Mouse (Mus musculus): Measurements from ENCODE around the gene Mphosph9. TPM values are rescaled to one million over a fixed set of nuclear protein-coding genes. Genes with fewer than 3 reads are reported as not detected.
A peak's percentile ranks its signal among the peaks of the same experiment; 100 is the strongest.
"Not testable (repeated sequence)": the region's sequence is repeated elsewhere in the genome, so short reads cannot be mapped to it uniquely, and the experiment has no call there.

The Mphosph9 gene
- polyA plus RNA-seq, 1 experiment from 2014 or later, result 17.0 TPM

DNA sequence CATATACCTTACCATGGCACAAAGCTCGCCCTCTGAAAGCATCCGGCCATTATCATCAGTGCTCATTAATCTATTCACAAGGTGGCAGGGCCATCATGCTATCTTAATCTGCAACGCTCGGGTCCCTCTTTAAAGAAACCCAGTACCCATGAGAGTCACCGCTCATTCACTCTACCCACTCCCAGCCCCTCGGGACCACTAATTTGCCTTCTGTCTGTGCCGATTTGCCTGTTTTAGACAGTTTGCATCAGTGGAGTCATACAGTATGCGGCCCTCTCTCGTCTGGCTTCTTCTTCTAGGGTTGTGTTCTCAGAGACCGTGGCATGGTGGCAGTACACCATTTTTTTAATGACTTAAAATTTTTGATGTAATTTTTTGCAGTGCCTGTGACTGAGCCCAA lies 108.3 kb downstream of the Mphosph9 start:
- Histone ChIP-seq H3K4me2 (replicated peaks) (no peak overlapping the region), H3K36me3 (no peaks in the 10 kb centered on the region), H3K9ac (no peak overlapping the region), H3K4me3 (no peak overlapping the region), H3K27ac (no peak overlapping the region), H3K27me3 (no peaks in the 10 kb centered on the region), H3K9me3 (no peaks in the 10 kb centered on the region), H3K4me1 (peaks cover 7% of the 10 kb centered on the region; the same call in 1 of the 2 replicates)
- WGBS, result 85% methylated on average over 10 of the region's 10 CpGs
- no peak for ATAC-seq (ENCODE audit: insufficient number of reproducible peaks, insufficient read depth, low FRiP score, low TSS enrichment)

DNA sequence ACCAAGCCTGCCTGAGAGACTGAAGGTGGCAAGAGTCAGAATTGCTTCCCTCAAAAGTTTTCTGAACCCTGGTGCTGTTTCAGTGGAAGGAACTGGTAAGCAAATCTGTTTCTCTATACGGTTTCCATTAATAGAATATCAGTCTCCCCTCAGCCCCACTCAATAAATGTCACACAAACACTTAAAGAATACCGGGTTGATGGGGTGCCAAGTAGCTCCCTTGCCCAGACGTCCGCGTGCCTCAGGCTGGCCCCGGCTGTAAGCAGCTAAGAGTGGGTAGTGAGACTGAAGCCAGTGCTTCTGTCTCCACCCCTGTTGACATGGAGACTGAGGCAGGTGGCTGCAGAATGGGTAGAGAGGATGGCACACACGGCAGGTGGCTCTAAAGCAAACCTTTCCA lies 108.8 kb downstream of the Mphosph9 start:
- H3K4me2 ChIP-seq (replicated peaks), result no peak overlapping the region
- ATAC-seq (ENCODE audit: insufficient number of reproducible peaks, insufficient read depth, low FRiP score, low TSS enrichment), result no peak
- 84% methylated on average over 7 of the region's 7 CpGs for WGBS
- H3K4me1 ChIP-seq, result peaks cover 7% of the 10 kb centered on the region
- no peak overlapping the region for H3K27ac ChIP-seq
- H3K9me3 ChIP-seq, result no peaks in the 10 kb centered on the region
- H3K27me3 ChIP-seq, result no peaks in the 10 kb centered on the region
- no peak overlapping the region for H3K4me3 ChIP-seq
- no peaks in the 10 kb centered on the region for H3K36me3 ChIP-seq
- H3K9ac ChIP-seq, result no peak overlapping the region

DNA sequence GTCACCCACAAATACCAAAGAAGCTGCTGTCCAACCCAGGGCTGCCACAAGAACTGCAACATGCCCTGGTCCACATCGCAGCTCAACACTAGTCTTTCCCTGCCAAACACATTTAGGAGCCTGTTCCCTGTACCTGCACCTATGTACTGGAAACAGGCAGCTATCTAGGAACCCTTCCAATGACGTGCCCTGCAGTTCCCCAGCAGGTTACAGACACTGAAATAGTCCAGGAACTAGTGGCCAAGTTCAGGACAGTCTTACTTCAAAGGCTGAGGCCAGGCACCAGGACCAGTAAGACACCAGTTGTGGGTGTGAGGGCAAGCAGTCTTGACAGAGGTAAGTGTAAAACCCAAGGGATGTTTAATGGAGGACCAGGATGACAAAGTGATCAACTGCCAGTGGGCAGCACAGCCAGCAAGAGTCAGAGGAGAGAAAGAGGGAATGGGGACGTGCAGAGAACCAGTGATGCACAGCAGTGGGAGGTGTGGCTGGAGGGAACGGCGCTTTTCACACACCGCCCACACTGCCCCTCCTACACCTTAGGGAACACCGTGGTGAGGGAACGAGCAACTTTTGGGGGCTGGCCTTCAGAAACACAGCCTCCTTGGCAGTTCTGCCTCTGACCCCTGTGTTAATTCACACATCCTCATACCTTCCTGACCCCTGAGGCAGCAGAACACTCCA lies 110.1 kb downstream of the Mphosph9 start:
- Histone ChIP-seq H3K4me1 (peaks cover 7% of the 10 kb centered on the region), H3K4me2 (replicated peaks) (no peak overlapping the region), H3K27me3 (no peaks in the 10 kb centered on the region), H3K36me3 (0 out of 2 replicates have a peak, but pooled peaks cover 3% of the 10 kb centered on the region), H3K9ac (no peak overlapping the region), H3K9me3 (no peaks in the 10 kb centered on the region), H3K27ac (no peak overlapping the region), H3K4me3 (no peak overlapping the region)
- WGBS, result 64% methylated on average over 8 of the region's 8 CpGs
- ATAC-seq (ENCODE audit: insufficient number of reproducible peaks, insufficient read depth, low FRiP score, low TSS enrichment), result no peak

DNA sequence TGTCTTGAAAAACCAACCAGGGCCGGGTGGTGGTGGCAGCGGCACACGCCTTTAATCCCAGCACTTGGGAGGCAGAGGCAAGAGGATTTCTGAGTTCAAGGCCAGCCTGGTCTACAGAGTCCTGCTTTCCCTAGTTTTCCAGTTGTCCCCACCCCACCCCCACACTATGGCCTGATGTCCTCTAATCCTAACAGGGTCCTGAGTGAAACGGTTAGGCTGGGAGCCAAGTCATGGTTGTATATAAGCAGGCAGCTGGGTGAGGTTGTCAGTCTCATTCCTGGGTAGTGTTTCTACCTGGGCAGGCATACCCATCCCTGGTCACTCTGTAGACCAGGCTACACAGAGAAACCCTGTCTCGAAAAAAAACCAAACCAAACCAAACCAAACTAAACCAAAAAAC lies 110.7 kb downstream of the Mphosph9 start:
- not testable (repeated sequence) for H3K9ac ChIP-seq; H3K4me2 ChIP-seq (replicated peaks); ATAC-seq (ENCODE audit: insufficient number of reproducible peaks, insufficient read depth, low FRiP score, low TSS enrichment); H3K36me3 ChIP-seq; H3K27ac ChIP-seq; H3K4me3 ChIP-seq; H3K4me1 ChIP-seq; H3K27me3 ChIP-seq; H3K9me3 ChIP-seq
- 88% methylated on average over 5 of the region's 5 CpGs for WGBS

DNA sequence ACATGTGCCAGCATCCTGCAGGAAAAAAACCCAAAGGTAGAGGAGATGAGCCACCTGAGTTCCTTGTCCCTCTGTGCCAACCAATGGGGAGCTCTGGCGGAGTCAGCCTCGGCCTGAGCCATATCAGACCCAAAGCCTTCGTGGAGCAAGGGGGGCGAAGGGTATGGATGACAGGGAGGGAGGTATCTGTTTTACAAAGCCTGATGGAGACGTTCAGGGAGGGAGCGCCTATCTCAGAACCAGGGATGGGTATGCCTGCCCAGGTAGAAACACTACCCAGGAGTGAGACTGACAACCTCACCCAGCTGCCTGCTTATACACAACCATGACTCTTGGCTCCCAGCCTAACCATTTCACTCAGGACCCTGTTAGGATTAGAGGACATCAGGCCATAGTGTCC lies 111.4 kb downstream of the Mphosph9 start:
- Histone ChIP-seq H3K4me2 (replicated peaks) (no peak overlapping the region), H3K27ac (no peak overlapping the region), H3K4me3 (no peak overlapping the region), H3K4me1 (peaks cover 1% of the 10 kb centered on the region), H3K9ac (no peak overlapping the region), H3K9me3 (no peaks in the 10 kb centered on the region), H3K36me3 (0 out of 2 replicates have a peak, but pooled peaks cover 3% of the 10 kb centered on the region), H3K27me3 (no peaks in the 10 kb centered on the region)
- no peak for ATAC-seq (ENCODE audit: insufficient number of reproducible peaks, insufficient read depth, low FRiP score, low TSS enrichment)
- WGBS, result 94% methylated on average over 6 of the region's 6 CpGs

DNA sequence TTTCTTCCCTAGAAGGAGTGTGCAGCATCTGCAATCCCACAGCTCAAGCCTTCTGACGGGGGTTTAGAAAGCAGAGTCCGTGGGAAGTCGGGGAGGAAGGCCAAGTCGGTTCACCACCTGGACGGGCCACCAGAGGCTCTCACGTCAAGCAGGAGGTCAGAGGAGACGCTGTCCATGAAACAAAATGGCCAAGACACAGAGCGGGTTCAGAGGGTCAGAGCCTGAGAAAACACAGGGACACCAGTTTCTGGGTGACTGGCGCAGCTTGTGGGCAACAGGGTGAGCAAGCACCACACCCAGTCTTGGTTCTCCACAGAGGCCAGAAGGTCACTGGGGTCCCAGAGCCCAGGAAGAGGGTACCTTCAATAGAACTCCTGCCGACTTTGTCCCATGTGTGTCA lies 112.1 kb downstream of the Mphosph9 start:
- Histone ChIP-seq H3K4me2 (replicated peaks) (no peak overlapping the region), H3K27ac (no peak overlapping the region), H3K4me3 (no peak overlapping the region), H3K4me1 (peaks cover 7% of the 10 kb centered on the region; the same call in 1 of the 2 replicates), H3K27me3 (no peaks in the 10 kb centered on the region), H3K9ac (no peak overlapping the region), H3K36me3 (0 out of 2 replicates have a peak, but pooled peaks cover 3% of the 10 kb centered on the region), H3K9me3 (no peaks in the 10 kb centered on the region)
- no peak for ATAC-seq (ENCODE audit: insufficient number of reproducible peaks, insufficient read depth, low FRiP score, low TSS enrichment)
- 82% methylated on average over 10 of the region's 10 CpGs for WGBS

DNA sequence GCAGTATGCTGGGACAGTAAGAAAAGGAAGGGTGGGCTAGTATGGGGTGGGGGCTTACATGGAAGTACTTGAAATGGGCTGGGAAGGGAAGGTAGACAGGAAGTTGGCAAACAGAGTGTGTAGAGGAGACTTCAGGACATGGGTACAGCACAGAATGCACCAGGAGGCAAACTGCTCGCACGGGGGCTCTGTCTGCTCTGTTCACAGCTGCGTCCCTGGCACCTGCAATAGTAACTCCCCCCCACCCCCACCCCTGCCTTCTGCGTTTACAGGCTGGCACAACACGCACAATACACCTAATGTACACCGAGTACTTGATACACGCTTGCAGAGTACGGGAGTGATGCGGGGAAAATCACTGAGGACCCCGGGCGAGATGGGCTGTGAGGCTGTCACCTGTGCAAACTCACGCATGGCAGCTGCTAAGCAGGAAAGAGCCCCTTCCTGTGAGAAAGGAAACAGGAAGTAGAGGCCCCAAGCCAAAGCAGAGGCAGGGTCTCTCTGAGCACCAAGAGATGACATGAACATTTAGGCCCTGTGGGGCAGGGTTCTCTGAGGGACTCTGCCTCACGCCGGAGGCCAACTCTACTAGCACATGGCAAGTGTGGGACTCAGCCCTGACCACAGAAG lies 113.1 kb downstream of the Mphosph9 start:
- H3K27ac ChIP-seq, result peak overlapping the region; percentile 47; the same call in 1 of the 2 replicates

DNA sequence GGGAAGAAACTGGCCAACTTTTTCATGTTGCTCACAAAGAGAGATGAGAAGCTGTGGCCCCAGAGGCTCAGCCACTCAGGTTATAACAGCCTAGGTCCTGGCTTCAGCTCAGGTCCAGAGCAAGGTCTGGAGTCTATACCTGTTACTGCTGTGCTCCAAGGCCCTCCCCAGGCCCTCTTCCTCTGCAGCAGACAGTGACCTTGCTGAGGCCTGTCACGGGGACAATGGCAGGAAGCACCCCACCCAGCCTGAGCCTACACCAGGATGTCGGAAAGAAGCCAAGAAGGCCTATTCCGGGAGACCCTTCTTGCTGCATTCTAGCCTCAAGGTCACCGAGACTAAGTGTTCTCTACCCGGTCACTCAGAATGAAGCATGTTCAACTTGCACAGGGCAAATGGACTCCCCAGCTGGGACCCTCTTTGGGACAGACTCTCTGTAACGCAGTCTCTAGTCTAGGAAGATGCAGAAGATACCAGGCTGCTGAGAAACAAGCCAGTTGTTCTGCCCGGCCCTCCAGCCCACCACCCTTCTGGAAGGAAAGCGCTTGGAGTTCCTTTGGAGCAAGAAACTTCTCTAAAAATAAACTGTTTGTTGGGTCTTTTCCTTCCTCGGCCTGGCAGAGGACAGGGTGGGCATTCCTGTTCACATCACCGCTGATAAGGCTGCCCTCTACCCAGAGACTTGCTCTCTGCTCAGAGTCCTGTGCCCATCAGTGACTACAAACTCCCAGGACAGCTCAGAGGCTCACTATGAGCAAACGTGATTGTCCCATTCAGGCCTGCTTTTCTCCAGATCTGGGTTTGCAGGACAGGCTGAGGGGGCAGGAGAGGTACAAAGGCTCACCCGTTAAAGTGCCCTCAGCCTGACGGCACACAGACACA lies 113.9 kb downstream of the Mphosph9 start:
- H3K27ac ChIP-seq, result peak overlapping the region; percentile 47; the same call in 1 of the 2 replicates
- 0 out of 2 replicates have a peak, but pooled peaks cover 3% of the 10 kb centered on the region for H3K36me3 ChIP-seq
- no peaks in the 10 kb centered on the region for H3K9me3 ChIP-seq
- no peak overlapping the region for H3K4me2 ChIP-seq (replicated peaks)
- no peaks in the 10 kb centered on the region for H3K27me3 ChIP-seq
- H3K9ac ChIP-seq, result no peak overlapping the region
- ATAC-seq (ENCODE audit: insufficient number of reproducible peaks, insufficient read depth, low FRiP score, low TSS enrichment), result no peak
- peaks cover 8% of the 10 kb centered on the region; the same call in 1 of the 2 replicates for H3K4me1 ChIP-seq
- no peak overlapping the region for H3K4me3 ChIP-seq
- WGBS, result 84% methylated on average over 13 of the region's 13 CpGs

More for the DNA sequence above, 113.1 kb downstream of the Mphosph9 start:
- no peak overlapping the region for H3K9ac ChIP-seq
- no peaks in the 10 kb centered on the region for H3K9me3 ChIP-seq
- peaks cover 8% of the 10 kb centered on the region; the same call in 1 of the 2 replicates for H3K4me1 ChIP-seq
- no peaks in the 10 kb centered on the region for H3K27me3 ChIP-seq
- no peak for ATAC-seq (ENCODE audit: insufficient number of reproducible peaks, insufficient read depth, low FRiP score, low TSS enrichment)
- no peak overlapping the region for H3K4me2 ChIP-seq (replicated peaks)
- no peak overlapping the region for H3K4me3 ChIP-seq
- 0 out of 2 replicates have a peak, but pooled peaks cover 3% of the 10 kb centered on the region for H3K36me3 ChIP-seq
- whole genome bisulfite sequencing, result 81% methylated on average over 14 of the region's 14 CpGs

DNA sequence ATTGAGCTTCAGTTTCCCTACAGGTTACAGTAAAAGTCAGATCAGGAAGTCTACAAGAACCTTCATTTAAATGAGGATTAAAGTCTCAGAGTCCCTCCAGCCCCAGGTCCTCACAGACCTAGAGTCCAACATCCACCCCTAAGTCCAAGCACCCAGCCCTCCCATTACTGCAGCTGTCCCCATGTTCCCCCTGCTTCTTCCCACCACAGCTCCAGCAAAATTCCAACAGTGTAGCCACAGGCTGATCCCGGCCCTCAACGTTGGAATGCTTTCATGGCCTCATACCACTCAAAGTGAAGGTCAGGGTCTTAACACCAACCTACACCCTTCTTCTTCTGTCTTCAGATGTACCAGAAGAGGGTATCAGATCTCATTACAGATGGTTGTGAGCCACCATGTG lies 116.1 kb downstream of the Mphosph9 start:
- peaks cover 16% of the 10 kb centered on the region for H3K4me1 ChIP-seq
- no peak overlapping the region for H3K4me3 ChIP-seq
- no peak for ATAC-seq (ENCODE audit: insufficient number of reproducible peaks, insufficient read depth, low FRiP score, low TSS enrichment)
- H3K9me3 ChIP-seq, result no peaks in the 10 kb centered on the region
- no peak overlapping the region; the same call in 1 of the 2 replicates for H3K27ac ChIP-seq
- H3K27me3 ChIP-seq, result no peaks in the 10 kb centered on the region
- no peak overlapping the region for H3K9ac ChIP-seq
- H3K36me3 ChIP-seq, result 0 out of 2 replicates have a peak, but pooled peaks cover 3% of the 10 kb centered on the region
- H3K4me2 ChIP-seq (replicated peaks), result no peak overlapping the region
- WGBS, result 86% methylated on average over 2 of the region's 2 CpGs

DNA sequence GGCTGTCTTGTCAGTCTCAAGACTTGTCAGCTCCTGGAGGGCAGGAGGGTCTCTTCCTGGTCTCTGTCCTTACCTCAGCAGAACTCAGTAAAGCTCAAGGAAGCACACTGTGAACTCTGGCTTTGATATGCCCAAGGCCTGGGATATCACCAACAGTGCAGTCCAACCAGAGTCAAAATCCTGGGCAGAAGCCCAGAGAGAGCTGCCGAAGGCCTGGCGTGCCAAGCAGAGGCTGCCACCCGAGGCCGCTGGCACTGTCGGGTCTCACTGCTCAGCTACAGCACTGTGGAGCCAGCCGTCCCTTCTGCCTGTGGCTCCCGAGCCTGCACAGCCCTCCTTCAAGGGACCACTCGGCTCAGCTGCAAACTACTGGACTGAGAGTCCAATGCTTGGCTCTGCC lies 116.5 kb downstream of the Mphosph9 start:
- H3K4me2 ChIP-seq (replicated peaks), result no peak overlapping the region
- 0 out of 2 replicates have a peak, but pooled peaks cover 3% of the 10 kb centered on the region for H3K36me3 ChIP-seq
- ATAC-seq (ENCODE audit: insufficient number of reproducible peaks, insufficient read depth, low FRiP score, low TSS enrichment), result no peak
- H3K27ac ChIP-seq, result no peak overlapping the region; the same call in 1 of the 2 replicates
- 82% methylated on average over 8 of the region's 8 CpGs for WGBS
- no peaks in the 10 kb centered on the region for H3K27me3 ChIP-seq
- H3K4me1 ChIP-seq, result peaks cover 20% of the 10 kb centered on the region
- no peak overlapping the region for H3K9ac ChIP-seq
- no peaks in the 10 kb centered on the region for H3K9me3 ChIP-seq
- no peak overlapping the region for H3K4me3 ChIP-seq

DNA sequence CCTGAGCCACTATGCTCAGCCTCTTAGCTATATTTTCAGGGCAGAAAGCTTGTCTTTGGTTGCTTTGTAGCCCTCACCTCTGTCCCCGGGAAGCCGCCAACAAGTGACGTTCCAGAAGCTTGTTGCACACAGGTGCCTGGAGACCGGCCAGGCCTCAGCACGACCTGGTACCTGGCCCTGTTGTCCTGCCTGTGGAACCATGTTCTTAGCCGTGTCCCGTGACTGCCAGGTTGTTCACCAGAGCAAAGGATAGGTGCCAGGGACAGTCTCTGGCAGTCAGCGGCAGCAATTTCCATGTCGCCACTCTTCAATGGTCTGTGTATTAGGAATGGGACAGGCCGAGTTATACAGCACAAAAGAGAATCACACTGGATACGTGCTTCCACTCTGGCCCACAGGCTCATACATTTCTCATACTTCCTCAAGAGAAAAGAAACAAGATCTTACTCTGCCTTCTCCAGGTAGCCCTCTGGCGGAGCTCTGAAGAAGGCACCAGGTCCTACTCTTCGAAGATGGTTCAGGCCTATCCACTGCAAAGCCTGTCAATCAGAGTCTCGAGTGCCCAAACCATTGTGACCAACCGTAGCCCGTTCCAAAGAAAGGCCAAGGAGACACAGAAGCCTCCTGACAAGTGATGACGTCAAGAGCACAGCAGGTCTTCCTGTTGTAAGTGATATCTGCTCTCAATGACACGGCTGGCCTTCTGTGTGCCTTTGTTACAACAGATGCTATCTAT lies 117.3 kb downstream of the Mphosph9 start:
- Histone ChIP-seq H3K4me1 (peaks cover 25% of the 10 kb centered on the region), H3K4me3 (no peak overlapping the region), H3K9me3 (no peaks in the 10 kb centered on the region), H3K27me3 (no peaks in the 10 kb centered on the region), H3K4me2 (replicated peaks) (no peak overlapping the region), H3K36me3 (0 out of 2 replicates have a peak, but pooled peaks cover 3% of the 10 kb centered on the region), H3K9ac (no peak overlapping the region), H3K27ac (no peak overlapping the region)
- no peak for ATAC-seq (ENCODE audit: insufficient number of reproducible peaks, insufficient read depth, low FRiP score, low TSS enrichment)
- 71% methylated on average over 18 of the region's 18 CpGs for WGBS
